Mouse (Mus musculus) 3134 (cell line): Measurements from ENCODE around the gene Parva.
A peak's percentile ranks its signal among the peaks of the same experiment; 100 is the strongest.

Experiments
- DNase-seq: peaks from one replicate; pipeline ENCODE4 v3.0.0-alpha.2; 2011; ENCODE audit warnings: low spot score; ENCODE audit not compliant: insufficient read length; ENCODE audit errors: extremely low read depth

Parva gene

DNA sequence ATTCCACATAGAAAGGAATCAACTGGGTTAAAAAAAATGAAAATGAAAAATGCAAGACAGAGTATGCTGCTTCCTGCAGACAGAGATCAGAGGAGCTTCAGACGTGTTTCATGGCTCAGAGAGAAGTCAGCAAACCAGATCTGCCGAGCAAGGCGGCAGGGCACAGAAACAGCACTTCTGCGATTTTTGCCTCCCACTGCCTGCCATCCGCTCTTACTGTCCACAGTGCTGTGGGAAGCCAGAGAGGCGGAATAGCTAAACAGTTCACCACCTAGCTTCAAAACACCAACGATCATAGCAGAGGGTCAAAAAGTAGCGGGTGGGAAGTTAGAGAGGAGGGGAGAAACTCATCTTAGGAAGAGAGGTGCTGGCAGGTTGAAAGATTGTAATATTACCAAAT is 84.0 kb downstream of the Parva start:
- no peak for DNase-seq

DNA sequence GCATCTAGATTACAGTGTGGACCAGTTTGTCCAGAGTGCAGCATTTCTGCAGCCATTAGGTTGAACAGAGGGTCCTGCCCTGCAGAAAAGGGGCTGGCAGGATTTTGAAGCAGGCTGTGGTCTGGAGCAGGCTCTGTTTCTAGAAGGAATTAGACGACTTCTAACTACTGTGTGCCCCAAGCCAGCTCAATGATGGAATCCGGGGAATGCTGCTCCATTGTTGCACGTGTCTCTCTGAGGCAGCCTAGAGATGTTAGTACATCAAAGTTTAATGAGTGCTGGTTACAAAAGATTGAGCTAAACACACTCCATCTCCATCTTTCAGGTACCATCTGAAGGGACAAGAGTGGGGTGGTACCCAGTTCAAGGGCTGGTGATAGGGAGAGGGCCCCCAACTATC is 85.0 kb downstream of the Parva start:
- DNase-seq: no peak

DNA sequence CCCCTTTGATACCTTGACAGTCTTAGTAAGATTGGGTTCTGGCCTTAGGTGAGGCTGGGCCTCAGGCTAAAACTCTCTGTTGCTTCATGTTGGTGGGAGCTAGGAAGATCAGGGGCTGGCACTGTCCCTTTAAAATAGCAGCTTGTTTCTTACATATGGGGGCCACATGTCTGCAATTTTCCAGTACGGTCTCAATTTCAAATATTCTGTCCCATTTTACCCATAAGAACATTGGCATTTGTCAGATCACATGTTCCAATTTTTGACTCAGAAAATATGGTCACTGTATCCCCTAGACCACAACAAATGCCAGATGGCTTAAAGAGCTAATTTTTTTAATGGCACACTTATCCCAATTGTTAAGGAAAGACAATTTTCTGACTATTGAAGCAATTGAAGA is 85.6 kb downstream of the Parva start:
- no peak for DNase-seq

DNA sequence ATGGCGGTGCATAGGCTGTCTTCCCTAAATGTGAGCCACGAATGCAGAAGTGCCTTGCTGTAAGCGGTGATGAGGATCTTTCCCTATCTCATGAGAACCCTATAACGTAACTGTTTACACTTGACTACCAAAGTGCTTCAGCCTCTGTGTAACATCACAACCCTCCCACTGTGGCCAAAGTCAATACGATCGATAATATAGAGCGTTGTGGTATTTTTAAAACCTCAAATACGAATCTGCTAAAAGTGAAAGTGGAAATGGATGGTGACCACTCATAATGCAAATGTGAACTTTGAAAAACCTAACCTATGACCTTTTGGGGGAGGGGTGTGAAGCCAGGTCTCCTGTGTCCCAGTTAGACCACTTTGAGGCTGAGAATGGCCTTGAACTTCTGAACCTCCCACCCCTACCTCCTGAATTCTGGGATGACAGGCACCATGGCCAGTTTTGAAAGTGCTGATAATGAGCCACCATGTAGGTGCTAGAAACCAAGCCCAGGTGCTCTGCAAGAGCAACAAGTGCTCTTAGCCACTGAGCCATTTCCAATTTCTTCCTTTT is 87.4 kb downstream of the Parva start:
- no peak for DNase-seq

DNA sequence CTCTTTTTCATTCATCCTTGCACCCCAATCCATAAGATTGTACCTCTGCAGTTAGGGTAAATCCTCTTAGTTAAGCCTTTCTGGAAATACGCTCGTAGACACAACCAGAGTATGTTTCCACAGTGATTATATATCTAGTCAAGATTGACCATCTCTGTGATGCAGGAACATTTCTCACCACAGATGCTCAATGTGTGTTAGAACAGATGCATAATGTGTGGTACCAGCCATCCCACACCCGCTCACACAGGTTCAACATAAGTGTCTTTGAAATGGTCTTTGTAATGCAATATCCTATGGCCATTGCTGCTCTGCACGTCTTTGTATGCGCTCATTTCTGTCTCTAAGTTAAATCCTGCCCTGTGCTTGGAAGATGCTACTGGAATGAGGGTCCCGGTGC is 98.2 kb downstream of the Parva start:
- no peak for DNase-seq

DNA sequence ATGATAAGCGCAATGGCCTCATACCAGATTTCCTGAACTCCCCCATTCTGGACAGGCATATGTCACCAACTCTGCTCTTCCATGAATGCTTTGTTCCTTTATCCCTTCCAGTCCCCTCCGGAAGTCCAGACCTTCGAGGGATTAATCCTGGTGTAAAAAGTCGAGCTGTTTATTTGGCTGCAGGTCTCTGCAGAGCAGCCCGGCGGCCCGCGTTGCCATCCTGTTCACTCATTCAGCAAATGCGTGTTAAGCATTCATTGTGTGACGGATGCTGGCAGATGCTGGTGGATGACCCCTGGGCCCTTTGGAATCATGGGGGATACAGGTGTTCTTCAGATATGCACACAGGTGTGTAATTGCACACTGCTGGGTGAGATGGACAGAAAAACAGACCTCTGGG is 98.9 kb downstream of the Parva start:
- DNase-seq: no peak

DNA sequence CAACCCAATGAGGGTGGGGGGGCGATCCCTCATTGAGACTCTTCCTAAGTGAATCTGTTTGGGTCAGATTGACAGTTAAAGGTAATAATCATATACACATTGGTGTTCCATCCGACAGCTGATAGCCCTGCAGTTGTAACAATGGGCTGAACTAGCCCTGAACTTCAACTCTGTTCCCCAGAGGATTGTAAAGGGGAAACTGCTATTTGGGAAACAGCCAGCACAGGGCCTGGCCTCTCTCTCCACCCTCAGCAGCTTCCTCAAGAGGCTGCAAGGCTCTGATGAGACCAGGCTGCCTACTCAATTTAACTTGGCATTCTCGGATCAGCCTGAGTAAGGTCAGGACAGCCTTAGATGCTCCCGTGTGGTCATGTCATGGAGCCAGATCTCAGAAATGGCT is 99.9 kb downstream of the Parva start:
- DNase-seq: no peak

DNA sequence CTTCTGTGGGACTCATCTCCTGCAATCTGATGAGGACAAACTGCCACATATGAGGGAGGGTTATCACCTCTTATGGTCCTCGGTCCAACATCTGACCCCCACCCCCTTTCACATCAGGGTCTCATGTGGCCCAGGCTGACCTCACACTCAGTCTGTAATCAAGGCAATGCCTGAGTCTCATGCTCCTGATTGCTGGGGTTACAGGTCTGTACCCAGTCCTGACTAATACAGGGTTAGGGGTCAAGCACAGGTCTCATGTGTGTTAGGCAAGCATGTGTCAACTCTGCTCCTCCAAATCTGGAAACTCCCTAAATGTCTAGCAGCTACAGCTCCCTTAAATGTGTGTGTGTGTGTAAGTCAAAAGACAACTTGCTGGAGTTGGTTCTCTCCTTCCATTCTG is 100.8 kb downstream of the Parva start:
- no peak for DNase-seq

DNA sequence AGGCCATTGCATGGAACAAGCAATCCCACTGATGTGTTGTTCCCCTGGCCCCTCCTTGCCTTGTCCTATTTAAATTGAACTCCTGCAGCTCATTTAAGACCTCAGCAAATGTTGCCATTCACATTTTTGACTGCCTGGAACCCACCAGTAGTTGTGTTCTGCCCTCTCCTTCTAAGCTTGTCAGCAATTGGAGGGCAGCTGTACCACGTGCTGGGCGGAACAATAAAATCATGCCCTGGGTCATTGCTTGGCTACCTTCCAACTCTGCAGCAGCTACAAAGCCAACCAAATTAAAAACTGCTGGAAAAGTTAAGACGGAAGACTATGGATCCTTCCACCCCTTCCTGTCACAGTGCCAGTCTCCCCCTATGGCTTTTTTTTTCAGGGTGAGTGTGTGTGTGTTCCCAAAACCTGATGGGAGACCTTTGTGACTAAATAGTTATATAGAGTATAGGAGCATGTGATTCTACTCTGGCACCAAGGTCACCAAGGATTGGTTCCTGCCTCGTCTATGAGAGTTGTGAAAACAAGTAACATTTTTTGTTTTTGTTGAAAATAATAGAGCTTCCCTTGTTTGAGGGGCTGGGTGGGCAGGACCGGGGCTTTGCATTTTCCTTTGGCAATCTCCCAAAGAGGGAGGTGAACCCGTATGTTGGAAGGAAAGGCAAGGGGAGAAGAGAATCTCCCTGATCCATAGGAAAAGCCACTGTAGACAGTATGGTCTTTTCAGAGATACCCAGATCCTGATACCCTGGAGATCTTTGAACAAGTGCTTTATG is 101.5 kb downstream of the Parva start:
- no peak for DNase-seq

DNA sequence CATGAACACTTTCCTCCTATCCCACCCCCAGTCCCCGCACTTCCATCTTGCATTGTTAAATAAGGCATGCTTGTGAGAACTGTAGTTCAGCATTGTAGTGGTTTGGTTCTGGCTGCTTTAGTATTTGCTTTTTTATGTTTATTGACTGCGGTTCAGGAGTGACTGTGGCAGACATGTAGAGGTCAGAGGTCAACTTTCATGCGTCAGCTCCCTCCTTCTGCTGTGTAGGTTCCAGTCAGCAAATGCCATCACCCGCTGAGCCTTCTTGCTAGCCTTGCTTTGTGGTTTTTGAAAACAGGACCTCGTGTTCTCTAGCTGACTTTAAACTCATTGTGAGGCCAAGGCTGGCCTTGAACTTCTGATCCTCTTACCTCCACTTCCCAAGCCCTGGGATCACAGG is 103.6 kb downstream of the Parva start:
- no peak for DNase-seq

DNA sequence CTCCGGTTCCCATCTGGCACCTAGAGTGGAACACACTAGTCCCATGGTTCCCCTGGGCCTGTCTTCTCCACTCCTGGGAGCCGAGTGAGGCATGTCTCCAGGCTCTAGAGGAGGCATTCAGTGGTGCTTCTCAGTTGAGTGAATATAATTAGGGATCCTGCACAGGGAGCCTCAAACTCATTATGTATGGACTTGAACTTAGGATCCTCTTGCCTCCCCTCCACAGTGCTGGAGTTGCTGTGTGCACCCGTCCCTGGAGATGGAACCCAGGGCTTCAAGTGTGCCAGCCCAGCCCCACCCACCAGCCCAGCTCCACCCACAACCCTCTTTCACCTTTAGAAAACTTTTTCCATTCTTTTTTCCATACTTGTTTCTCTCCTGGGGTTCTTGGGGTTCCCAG is 106.8 kb downstream of the Parva start:
- no peak for DNase-seq

DNA sequence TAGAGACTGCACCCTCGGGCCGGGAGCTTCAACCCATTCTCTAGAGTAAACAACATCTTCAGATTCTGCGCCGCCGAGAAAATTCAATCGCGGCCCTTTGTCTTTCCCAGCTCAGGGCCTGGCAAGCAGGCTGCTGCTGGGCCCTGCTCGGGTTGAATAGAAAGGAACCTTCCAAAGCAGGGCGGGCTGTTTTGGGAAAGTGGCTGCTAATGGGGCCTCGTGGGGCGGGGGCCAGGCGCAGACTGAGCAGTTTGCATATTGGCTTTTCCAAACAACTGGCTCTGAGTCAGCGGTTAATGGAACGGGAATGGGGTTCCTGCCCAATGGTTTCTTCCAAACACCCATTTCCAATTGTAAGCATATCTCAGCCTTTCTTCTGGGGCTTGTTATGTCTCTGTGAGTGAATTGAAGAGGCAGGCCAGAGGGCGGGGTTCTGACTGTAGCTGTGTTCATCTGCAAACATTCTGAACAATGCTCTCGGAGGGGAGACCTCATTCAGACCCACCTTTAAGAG is 108.2 kb downstream of the Parva start:
- DNase-seq: no peak

DNA sequence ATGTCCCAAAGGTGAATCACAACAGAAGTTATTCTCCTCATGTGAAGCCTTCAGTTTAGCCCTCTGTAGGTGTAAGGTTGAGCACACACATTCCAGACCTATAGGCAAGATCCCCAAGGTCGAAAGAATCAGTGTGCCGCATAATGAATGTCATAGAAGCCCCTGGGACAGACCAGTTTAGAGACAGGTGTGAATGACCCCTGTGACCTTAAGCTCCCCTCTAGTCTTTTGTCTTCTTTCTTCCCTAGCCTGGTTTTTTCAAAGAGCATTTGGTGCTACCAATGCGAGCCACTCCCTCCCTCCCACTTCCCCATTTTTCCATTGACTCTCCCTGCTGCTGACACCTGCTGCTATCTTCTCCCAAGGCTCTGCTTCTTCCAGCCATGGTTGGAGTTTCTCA is 121.8 kb downstream of the Parva start:
- DNase-seq: no peak

DNA sequence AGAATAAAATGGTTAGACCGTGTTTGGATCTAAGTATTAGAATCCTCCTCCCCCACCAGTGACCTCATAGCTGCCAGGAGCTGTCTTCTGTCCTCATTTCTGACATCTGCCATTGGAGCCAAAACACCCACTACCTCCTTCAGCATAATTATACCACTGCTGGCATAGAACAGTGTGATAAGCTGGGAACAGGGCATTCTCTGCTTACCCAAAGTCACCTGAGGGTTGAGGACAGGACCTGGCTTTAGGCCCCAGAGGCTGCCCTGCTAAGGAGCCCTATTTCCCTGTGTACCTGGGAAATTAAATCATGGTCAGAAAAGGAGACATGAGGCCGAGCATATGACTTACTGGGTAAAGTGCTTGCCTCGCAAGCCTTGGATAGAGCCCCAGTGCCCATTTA is 134.2 kb downstream of the Parva start:
- DNase-seq: no peak

DNA sequence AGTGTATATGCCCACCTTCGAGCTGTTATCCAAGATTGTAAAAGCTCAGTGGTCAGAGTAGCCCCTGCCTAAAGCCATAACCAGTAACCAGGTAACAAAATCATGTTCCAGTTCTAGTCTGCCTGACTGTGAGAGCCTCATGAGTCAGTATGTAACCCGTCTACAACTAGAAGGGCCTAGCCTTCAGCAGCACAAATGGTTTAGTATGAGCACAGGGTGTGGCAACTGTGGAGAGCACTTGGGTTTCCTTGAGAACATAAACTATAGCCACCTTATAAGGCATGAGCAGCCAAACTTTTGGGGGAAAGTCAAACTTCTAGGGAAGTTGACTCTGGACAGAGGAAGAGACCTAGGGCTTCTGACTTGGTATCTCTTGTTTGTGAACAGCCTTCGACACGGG is 139.7 kb downstream of the Parva start:
- no peak for DNase-seq

DNA sequence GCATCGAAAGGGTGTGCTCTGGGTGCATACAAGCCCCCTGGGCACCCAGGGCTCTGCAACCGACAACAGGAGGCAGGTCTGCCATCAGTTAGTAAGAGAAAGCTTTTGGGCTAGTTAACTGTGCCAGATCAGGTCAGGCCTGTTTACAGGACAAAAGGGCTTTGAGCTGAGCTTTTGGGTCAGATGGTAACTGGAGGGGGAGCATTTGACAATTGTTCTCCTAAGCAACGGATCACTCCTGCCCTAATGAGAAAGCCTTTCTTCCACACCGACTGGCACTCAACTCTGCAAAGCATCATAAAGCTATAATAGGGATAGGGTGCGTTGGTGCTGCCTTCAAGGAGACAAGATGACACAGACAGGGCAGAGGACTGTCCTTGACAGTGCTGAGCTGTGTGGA is 141.7 kb downstream of the Parva start:
- no peak for DNase-seq

DNA sequence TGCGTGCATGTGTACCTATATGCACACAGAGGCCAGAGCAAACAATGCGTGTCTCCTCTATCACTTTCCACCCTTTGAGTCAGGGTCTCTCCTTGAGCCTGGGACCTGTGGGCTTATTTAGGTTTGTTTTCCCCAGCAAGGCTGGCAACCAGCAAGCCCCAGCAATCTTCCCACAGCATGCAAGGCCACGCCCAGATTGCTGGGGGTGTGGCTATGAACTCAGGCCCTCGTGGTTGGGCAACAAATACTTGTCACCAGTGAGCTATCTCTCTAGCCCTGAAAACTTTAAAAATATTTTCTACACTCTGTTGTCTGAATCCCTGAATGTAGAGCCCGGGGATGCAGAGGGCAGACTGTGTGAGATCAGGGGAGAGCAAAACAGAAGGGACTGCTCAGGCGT is 154.3 kb downstream of the Parva start:
- no peak for DNase-seq

DNA sequence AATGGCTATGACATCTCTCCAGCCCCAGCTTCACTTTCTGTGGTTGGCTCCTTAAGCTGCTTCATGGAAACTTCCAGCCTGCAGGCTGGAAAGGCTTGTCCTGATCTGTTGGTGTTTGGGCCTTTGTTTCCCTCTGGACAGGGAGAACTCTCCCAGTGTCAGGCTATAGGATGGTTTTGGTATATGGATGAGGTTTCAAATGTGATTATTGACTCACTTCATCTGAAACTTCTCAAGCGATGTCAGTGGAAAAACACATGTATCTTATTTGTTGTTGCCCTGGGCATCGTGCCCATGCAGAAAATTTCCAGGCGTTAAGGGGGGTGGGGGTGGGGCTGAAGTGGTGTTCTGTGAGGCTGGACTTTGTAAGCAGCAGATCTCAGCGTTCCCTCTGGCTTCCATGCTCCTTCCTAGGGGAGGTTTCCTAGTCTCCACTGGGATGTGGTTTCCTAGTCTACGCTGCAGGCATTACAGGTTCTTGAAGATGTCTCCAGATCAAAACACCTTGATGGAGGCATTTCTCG is 155.6 kb downstream of the Parva start:
- no peak for DNase-seq

DNA sequence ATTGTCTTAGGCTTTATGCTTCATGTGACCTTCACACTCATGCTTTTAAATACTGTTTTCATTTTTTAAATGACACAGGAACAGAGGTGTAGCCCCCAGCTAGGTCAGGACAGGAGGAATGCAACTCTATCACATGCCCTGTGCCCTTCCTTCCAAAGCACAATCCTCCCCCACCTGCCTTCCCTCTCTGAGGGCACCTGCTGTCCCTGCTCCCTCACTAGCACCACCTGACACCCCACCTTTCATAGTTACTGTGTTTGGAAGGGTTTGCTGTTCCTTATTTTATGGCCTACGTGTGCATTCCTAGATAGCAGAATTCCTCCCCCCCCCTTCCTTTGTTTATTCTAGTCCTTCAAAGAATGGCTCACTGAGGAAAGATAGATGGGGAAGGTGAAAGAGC is 160.1 kb downstream of the Parva start:
- DNase-seq: no peak

DNA sequence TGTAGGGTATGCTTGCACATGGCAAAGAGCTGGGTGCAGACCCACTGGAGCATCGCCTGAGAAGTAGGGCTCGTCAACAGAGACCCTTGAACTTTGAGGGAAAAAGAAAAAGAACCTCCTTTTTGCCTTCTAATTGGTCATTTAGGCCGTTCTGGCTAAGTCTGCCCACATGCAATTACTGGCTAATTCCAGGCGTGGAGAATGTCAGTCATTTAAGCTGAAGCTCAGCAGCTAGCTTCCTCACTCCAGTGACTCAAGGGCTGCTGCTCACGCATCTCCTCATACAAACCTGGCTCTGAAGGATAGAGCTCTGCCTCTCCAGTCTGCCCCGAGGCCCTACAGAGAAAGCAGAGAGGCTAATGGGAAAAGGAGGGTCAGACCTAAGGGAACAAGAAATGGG is 162.2 kb downstream of the Parva start:
- DNase-seq: no peak

DNA sequence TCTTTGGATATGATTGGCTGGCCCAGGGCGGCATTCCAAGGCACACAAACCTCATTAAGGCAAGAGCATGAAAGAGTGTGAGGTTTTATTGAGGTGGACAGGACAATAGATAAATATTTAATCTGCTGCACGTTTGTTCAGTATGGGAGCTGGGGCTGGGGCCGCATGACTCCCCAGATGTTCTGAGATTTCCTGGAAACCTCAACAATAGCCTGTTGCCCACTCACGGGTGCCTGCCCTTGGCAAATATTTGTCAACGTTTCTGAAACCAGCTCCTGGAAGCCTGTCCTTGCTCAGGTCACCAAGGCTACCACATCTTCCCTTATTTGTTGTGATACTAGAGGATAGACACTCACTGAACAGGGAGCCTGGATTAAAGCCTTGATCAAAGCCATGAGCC is 166.3 kb downstream of the Parva start:
- DNase-seq: no peak

DNA sequence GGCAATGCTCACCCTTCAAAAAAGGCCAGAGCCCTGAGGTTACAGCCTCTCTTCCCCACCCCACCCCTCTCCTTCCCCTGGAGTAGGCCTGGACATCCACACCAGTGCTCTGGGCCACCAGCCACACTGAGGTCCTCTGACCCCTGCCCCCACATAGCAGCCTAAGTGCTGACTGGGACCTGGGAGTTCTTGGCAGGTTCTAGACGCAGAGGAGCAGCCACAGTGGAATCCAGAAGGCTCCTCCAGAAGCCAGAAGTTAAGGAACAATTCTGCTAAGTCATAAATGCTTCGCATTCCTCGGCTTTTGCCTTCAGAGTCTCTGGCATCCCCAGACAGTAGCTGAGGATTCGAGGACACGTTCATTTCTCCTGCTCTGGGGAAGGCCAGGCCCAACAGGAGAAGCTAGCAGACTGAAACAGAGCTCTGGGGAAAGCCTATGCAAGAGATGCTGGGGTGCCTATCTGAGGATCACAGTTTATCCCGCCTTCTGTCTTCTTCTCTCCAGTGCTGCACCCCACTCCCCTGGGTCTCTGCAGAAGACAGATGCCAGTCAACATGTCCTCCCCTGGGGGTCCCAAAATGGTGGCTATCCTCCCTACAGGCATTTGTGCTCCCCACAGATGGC is 168.0 kb downstream of the Parva start:
- DNase-seq: peak; percentile 29
